Mouse (Mus musculus) kidney, adult 11 months (tissue): ENCODE data around the gene Gm21954.

ENCODE experiments used
- DNase-seq: peaks from one replicate; pipeline ENCODE4 v3.0.0; 2022

Gm21954 gene

GRCm38 (mm10) chr3:55462904-55463668 is 8.9 kb downstream of the Gm21954 start:
- DNase-seq, result no peak

GRCm38 (mm10) chr3:55461685-55462655 is 10.0 kb downstream of the Gm21954 start:
- DNase-seq, result no peak

GRCm38 (mm10) chr3:55461092-55461491 is 10.9 kb downstream of the Gm21954 start:
- DNase-seq, result no peak

GRCm38 (mm10) chr3:55452464-55452863 is 19.5 kb downstream of the Gm21954 start:
- no peak for DNase-seq

- no peak for DNase-seq
These were observed 20.1 kb downstream of the Gm21954 start for GRCm38 (mm10) chr3:55451877-55452276.

GRCm38 (mm10) chr3:55451035-55451434 is 21.0 kb downstream of the Gm21954 start:
- DNase-seq, result no peak

- DNase-seq, result no peak
These were observed 22.9 kb downstream of the Gm21954 start for GRCm38 (mm10) chr3:55449148-55449547.

- DNase-seq, result no peak
These were observed 24.2 kb downstream of the Gm21954 start for GRCm38 (mm10) chr3:55447486-55448460.

GRCm38 (mm10) chr3:55446681-55447080 is 25.3 kb downstream of the Gm21954 start:
- DNase-seq, result no peak

- DNase-seq, result no peak
These were observed 28.3 kb downstream of the Gm21954 start for GRCm38 (mm10) chr3:55443725-55444124.

- DNase-seq, result no peak
These were observed 28.7 kb downstream of the Gm21954 start for GRCm38 (mm10) chr3:55443271-55443670.

- no peak for DNase-seq
These were observed 29.9 kb downstream of the Gm21954 start for GRCm38 (mm10) chr3:55442012-55442645.

GRCm38 (mm10) chr3:55440342-55440741 is 31.7 kb downstream of the Gm21954 start:
- DNase-seq, result no peak

GRCm38 (mm10) chr3:55438824-55439446 is 33.1 kb downstream of the Gm21954 start:
- no peak for DNase-seq

GRCm38 (mm10) chr3:55434276-55434675 is 37.7 kb downstream of the Gm21954 start:
- no peak for DNase-seq

- DNase-seq, result no peak
These were observed 40.8 kb downstream of the Gm21954 start for GRCm38 (mm10) chr3:55431223-55431622.

GRCm38 (mm10) chr3:55430022-55430549 is 41.9 kb downstream of the Gm21954 start:
- no peak for DNase-seq

- DNase-seq, result no peak
These were observed 48.2 kb downstream of the Gm21954 start for GRCm38 (mm10) chr3:55423640-55424397.

- no peak for DNase-seq
These were observed 51.5 kb downstream of the Gm21954 start for GRCm38 (mm10) chr3:55420436-55421083.

GRCm38 (mm10) chr3:55419334-55419733 is 52.7 kb downstream of the Gm21954 start:
- DNase-seq, result no peak
